Mouse (Mus musculus): ENCODE measurements around the gene Cox8a.

The Cox8a gene

DNA sequence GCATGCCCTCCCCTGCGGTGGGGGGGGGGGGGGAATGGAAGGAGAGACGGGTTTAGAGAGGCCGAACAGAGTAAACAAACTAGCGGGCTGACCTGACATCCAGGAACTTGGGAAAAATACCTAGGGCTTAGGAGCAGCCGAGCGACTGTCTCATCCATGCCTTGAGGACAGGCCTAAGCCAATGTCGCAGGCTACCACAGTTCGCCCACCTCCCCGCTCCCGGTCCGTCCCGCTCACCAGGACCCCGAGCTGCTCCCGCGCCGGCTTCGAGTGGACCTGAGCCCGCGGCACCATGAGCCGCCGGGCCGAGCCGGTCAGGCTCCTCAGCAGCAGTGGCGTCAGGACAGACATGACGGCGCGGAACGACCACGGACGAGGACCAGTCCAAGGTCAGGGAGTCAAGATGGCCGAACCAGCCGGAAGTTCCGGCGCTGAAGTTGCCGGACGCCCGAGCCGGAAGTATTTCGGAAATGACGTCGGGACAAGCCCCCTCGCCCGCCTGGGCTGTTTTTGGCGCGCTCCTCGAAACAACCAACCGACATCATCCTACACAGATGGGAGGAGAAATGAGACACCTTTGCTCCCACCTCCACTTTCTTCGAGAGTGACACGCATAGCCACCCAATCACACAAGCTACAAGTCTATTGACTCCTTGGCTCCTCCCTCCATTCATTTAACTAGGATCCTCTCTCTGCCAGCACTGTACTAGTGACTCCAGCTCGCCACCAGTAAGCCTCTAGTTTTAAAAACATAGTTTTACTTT lies at the start of gene Cox8a:
Gene Cox8a (minus strand): TSS at position 455 of the 764 bp plus-strand sequence.
- DNase-seq: peak; percentile 99

DNA sequence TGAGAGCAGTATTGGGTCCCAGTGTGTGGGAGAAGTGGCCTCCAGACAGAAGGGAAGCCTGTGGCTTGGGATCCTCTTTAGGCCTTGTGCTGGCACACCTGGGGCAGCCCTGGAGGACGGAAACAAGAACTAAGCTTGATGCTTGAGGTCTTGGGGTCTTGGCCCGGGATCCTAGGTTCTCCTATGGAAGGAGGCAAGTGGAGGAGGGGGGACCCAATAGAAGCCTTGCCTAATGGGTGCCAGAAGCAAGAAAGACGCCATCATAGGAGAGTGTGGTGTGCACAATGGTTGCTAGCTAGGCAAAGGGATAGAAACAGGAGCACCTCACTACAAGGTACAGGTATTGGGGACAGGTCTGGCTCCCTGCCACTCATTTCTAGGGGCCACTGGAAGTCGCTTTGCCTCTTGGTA lies 49.0 kb upstream of the Cox8a start:
- DNase-seq: peak; percentile 61

- DNase-seq: peak; percentile 72
Measured at GRCm38 (mm10) chr19:7265478-7266191, 48.2 kb upstream of the Cox8a start.

DNA sequence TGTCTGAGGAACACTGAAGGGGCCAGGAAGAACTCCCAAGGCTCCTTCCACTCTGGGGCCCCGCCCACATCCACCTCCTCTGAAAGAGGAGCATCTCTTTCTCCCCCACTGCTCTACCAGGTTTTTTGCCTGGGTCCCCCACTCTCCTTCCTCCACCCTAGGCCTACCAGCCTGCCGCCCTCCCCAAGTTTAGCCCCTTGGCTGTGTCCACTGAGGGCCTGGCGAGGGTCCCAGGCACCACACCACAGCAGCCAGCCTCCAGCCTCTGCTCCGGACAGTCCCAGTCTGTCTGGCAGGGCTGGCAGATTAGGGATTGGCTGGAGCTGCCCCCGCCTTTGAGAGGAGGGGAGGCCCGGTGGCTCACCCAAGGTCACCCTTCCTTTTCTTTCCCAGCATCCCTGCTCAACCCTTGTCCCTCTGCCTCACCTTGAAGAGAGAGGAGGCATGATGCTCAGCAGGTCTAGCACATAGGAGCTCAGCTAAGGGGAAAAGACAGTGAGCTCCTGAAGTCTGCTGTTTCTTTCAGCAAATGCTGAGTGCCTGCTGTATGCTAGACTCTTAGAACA lies 47.4 kb upstream of the Cox8a start:
- peak; percentile 64 for DNase-seq

GRCm38 (mm10) chr19:7264088-7264765 lies 46.8 kb upstream of the Cox8a start:
- DNase-seq: peak; percentile 78

DNA sequence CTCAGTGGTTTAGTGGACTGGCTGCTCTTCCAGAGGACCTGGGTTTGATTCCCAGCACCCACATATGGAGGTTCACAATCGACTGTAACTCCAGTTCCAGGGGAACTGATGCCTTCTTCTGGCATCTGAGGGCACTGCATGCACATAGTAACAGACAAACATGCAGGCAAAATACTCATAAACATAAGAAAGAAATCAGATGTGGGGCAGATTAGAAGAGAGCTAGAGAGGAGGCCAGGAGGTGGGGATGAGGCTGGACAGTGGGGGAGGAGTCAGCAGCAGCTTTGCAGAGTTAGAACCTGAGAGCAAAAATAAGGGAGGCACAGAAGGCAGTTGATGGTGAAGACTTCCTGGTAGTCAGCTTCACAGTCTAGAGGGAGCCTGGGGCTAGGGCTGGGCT lies 45.2 kb upstream of the Cox8a start:
- no peak for DNase-seq

DNA sequence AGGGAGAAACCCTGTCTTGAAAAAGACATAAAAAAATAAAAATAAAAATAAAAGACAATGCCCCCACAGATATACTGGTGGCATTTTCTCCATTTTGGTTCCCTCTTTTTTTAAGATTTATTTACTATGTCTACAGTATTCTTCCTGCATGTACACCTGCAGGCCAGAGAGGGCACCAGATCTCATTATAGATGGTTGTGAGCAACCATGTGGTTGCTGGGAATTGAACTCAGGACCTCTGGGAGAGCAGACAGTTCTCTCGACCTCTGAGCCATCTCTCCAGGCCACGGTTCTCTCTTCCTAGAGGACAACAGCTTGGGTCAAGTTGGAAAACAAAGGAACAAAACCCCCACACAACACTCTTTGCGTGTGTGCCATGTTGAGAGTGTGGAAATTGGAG lies 44.5 kb upstream of the Cox8a start:
- DNase-seq: no peak

- DNase-seq: no peak
Measured at GRCm38 (mm10) chr19:7261476-7261875, 44.1 kb upstream of the Cox8a start.

GRCm38 (mm10) chr19:7257881-7258280 lies 40.5 kb upstream of the Cox8a start:
- peak; percentile 49 for DNase-seq

DNA sequence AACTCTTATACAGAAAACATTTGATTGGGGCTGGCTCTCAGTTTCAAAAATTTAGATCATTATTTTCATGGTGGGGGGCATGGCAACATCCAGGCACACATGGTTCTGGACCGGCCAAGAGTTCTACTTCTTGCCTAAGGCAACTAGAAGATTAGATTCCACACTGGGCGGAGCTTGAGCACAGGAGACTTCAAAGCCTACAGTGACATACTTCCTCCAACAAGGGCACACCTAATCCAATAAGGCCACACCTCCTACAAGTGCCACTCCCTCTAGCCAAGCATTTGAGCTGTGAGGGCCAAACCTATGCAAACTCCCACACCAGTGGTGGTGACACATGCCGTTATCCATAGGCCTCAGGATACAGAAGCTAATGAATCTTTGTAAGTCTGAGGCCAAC lies 28.6 kb upstream of the Cox8a start:
- no peak for DNase-seq

DNA sequence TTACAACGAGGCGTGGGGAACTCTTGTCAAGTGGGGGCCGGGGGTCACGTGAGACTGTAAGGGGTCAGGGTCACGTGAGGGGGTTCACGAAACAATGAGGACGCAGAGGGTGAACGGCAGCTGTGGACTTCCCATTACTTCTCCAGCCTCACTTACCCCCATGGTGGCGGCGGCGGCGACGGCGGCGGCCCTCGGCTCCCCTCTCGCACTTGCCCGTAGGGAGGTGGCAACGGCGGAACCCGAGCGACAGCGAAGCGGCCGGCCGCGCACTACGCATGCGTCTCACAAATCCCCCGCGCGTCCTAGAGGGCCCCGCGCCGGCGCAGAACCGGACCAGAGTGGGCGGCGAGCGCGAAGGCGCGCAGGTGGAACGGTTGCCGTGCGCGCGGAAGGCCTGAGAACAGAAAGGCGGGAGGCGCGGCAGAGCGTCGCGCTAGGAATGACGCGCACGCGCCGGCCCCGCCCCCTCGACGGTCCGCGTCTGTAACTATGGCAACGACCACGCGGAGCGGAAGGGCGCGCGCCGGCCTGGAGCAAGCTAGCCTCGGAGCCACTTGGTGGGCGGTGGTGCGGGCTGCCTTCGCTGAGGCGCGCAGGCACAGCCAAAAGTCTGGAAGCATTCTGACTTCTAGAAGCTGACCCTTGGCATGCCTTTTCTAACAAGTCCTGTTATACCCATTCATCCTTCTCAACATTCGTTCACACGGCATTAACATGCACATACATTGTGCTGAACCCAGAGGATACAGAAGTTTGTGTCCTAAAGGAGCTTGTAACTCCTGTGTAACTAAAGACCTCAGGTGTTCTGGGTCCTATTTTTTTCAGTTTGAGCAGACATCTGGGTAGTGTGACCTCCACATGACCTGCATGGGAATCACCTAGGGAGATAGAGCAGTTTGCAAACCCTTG lies 23.6 kb upstream of the Cox8a start, which contains the start of gene Naa40:
Gene Naa40 (minus strand): TSS at position 402 of the 909 bp plus-strand sequence.
- DNase-seq: peak; percentile 97

GRCm38 (mm10) chr19:7240291-7240690 lies 22.9 kb upstream of the Cox8a start:
- no peak for DNase-seq

DNA sequence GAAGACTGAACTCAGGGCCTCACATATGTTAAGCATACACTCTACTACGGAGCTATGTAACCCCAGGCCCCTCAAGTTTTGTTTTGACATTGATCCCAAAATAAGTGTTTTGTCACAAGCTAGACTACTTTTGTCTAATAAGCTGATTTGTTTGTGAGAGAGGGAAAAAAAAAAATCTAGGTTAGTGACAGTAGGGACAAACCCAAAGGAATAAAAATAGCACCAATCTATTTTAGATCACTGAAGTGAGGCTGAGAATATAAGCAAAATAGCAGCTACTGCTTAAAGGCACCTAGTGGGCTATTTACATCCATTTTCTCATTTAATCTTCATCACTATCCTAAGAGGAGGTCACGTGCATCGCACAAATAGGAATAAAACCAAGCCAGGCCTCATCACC lies 22.2 kb upstream of the Cox8a start:
- DNase-seq: no peak

DNA sequence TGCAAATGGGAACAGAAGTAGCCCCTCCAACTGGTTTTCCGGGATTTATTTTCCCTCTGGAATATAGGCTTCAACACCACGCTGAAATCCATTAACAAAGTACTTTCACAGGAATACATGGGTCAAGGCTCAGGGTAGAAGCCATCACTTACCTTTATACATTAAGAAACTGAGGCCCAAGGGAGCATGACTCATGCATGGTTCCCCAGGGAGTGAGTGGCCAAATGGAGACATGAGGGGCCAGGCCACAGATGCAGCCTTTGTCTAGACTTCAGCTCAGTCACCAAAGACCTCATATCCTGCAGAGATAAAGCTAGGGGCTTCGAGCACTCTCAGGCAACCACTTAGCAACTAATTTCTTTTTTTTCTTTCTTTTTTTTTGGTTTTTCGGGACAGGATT lies 19.3 kb upstream of the Cox8a start:
- DNase-seq: no peak

GRCm38 (mm10) chr19:7236011-7236410 lies 18.6 kb upstream of the Cox8a start:
- no peak for DNase-seq

GRCm38 (mm10) chr19:7235461-7235860 lies 18.0 kb upstream of the Cox8a start:
- no peak for DNase-seq

- DNase-seq: peak; percentile 83
Measured at GRCm38 (mm10) chr19:7234537-7235221, 17.3 kb upstream of the Cox8a start.

DNA sequence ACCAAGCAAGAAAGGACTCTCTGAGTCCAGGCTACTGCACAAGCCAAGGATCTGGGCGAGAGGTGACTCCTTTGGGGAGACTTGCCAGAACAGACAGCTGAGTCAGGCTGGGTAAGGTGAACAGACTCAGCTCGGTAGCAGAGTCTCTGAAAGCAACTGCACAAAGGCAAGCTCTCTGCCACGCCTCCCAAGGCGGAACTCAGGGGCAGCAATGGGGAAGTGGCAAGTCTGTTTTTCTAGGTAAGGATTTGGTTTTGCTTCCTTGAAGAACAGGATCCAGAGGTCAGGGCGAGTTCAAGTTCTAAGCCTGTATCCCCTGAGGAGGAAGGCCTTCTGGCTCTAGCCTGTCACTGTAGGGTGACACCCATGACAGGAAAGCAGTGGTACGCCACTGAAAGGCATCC lies 9.1 kb upstream of the Cox8a start:
- DNase-seq: no peak

GRCm38 (mm10) chr19:7225096-7225690 lies 7.8 kb upstream of the Cox8a start:
- no peak for DNase-seq

DNA sequence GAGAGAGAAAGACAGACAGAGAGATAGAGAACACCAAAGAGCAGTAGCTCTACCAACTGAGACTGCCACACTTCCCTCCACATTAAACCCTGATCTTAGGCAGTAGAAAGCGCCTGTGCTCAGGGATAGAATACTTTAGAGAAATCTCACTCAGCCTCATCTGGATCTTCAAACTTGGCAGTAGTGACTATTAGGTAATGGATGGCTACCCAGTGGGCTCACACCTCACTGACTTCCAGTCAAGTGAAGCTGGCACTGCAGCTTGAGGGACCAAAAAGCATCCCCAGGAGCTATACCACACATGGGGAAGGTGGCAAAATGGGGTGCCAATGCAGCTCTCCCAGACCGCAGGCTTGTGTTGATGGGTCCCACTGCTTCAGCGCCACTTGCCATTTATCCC lies 6.8 kb upstream of the Cox8a start:
- DNase-seq: no peak

DNA sequence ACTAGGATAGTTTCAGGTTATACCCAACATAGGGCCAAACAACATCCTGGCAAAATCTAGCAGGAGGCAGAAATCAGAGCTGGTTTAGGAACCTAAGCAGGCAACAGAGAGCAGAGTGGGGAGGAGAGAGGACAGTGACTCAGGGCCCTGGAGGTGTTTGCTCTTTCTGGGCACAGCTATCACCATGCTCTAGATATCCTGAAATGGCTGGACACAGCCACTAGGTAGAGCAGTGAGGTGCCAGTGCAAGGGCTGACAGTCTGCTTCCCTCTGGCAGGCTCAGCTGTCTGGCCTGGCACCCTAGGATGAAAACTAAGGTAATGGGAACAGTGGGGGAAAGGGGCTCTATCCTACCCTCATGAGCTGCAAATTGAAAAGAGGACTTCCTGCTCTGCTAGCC lies 6.1 kb upstream of the Cox8a start:
- no peak for DNase-seq
